Mouse (Mus musculus): ENCODE results near the gene Lsm14b. TPM values are rescaled to one million over a fixed set of nuclear protein-coding genes. Genes with fewer than 3 reads are reported as not detected.

Lsm14b gene
- polyA plus RNA-seq, 1 experiment = 48.7 TPM

DNA sequence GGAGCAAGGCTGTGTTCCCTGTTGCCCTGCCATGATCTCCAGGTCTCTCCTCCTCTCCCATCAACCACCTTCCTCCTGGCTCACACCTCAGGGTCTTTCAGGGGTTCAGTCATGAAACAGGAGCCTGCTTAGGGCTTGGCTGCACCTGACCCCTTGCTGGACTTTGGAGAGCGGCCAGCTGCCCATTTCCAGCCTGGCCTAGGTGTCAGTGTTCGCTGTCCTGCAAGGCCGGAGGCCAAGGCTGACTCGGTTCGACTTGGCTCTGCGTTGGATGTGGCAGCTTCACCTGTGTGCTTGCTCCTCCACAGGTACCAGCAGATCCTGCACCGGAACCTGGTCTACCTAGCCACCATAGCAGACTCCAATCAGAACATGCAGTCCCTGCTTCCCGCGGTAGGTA, 28.2 kb downstream of the Lsm14b start:
- DNase-seq (ENCODE audit: low spot score) = no peak

DNA sequence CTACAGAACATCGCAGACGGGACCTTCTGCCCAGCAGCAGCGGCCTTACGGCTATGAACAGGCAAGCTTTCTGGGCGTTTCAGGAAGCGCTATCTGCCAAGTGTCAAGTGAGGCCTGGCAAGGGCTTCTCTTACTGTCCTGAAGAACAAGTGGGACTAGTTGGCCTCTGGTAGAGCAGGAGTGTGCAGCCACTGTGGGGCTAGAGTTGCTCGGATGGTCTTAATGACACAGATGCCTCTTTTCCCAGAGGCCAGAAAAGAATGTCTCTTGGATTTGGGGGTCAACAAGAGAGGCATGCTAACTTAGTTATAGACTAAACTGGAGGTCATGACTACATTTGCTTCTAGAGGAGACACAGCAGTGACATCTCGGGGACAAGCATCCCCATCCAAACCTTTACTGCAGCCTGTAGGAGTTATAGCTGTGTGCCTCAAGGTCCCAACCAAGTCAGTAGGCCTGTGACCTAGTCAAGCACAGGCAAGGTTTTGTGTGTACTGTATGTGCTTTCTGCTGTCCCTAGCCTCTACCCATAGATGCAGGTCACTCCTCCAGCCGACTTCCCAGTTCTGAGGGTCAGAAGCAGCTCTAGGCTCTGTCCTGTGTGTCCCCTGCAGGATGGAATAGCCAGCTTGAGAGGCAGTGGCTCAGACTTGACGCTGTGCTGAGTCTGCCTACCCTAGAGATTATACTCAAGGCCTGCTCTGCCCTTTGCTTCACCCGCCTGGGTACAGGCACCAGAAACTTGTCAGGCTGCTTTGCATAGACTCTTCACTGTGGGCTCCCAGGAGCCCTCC, 38.7 kb downstream of the Lsm14b start:
- DNase-seq (ENCODE audit: low spot score) = no peak

DNA sequence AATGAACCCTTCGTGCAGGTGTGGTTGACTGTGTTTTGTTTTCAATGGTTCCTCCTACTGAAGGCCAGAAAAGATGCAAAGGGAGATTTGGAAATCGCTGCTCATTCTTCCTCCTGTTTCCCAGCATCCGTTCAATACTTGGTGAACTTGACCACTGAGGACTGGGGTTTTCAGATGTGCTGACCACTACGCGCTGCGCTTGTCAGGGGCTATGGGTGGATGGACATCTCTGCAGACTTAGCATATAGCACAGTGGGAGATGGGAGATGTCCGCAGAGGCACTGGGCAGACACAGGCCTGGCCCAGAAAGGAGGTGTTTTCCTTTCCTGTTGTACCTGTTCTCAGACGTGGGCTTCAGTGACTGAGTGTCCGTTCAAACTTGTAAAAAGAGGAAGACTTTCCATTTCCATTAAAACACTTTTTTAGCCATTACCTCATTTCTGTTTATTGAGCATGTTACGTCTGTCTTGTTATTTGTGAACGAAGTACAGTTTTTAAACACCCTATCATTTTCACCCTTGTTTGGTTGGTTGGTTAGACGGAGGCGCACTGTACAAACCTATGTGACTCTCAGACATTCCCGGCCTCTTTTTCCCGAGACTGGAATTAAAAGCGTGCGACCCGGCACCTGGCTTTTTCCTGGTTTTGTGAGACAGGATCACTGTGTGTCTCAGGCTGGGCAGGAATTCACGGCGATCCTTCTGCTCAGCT, 45.1 kb downstream of the Lsm14b start:
- no peak for DNase-seq (ENCODE audit: low spot score)

DNA sequence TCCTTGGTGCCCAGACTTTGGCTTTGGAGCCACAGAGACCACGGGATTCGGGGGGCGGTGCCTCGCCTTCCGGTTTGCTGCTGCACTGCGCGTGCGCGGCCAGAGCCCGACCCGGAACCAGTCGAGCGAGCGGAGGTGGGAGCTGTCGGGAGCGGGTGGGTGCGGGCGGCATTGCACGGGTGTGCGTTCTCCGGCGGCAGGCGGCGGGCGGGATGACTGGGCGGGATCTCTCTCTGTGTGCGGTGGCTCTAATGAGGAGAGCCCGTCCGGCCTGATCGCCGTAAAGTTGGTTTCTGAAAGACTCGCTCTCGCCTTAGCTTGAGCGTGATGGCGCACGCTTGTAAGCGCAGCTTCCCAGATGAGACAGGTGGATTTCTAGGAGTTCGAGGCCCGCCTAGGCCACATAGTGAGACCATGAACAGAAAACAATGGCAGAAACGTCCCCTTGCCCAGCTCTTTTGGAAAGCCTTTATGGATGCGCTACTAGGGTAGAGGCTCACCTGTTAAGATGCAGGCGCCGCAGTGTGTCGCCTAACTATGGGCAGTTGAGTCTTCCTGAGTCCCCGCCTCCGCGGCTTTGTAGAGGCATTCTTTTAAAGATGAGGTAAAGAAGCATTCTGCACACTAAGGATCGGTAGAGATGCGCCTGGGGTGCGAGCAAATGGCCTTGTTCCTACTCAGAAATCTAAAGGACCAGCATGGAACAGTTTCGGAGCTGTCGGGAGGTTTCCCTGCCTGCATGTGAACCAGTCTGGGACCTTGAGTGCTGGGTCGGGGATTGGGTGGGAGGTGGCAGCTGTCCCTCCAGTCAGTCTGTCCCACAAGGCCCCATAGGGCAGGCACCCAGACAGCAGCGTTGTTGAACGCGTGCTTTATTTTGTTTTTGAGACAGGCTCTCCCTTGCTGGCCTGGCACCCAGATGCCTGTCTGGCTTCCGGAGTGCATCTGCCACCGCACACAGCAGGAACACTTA, 46.0 kb downstream of the Lsm14b start, which contains the start of gene Mtg2:
TSS of gene Mtg2 (plus strand) at position 108 of the 973 bp plus-strand sequence.
- DNase-seq (ENCODE audit: low spot score) = peak; percentile 98

DNA sequence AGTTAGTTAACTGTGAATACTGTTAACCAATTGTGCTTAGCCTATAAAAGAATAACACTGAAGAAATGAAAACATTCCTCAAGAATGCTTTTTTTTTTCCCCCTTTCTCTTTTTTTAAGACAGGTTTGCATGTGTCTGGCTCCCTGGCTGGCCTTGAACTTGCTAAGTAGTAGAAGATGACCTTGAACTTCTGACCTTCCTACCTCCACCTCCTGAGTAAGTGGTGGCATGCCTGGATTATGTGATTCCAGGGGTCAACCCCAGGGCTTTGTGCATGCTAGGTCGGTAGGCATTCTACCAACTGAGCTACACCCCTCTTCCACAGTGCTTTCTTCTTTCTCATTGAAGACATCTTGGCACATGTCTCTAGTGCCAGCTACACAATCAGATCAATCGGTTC, 46.9 kb downstream of the Lsm14b start:
- no peak for DNase-seq (ENCODE audit: low spot score)

GRCm38 (mm10) chr2:180072886-180073285, 48.1 kb downstream of the Lsm14b start:
- no peak for DNase-seq (ENCODE audit: low spot score)

DNA sequence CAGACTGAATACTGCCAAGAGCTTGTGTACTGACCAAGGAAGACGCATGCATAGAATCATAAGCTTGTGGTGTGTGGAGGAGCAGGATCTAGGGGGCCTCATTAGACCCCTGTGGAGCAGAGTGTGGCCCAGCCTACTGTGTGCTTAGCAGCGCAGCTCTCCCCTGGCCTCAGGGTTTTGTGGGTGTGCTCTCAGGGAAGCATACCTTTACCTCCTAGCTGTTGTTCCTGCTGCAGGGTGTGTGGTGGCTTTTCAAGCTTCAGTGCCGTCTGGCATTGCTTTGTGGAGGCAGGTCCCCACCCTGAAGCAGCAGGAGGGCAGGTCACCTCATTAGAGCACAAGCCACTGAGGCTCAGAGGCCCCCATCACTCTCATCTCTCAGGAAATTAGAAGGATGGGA, 52.8 kb downstream of the Lsm14b start:
- no peak for DNase-seq (ENCODE audit: low spot score)

DNA sequence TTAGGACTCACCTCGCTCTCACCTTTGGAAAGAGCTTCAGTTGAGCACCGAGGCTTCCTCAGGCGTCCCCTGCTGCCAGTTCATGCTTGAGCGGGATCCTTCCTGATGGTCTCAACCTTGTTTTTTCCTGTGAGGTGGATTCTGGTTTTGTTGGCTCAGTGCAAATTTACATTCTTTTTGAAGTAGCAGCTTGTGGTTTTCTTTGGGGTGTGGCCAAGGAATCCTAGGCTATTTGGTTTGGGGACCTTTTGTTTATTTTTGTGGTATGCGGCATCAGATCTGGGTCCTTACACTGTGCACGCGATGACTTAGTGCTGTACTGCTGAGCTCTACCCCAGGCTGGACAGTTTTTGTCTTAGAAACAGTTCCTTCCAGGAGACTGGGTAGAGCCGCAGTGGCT, 55.9 kb downstream of the Lsm14b start:
- no peak for DNase-seq (ENCODE audit: low spot score)

GRCm38 (mm10) chr2:180083063-180083462, 58.3 kb downstream of the Lsm14b start:
- DNase-seq (ENCODE audit: low spot score) = no peak

GRCm38 (mm10) chr2:180084565-180084964, 59.8 kb downstream of the Lsm14b start:
- DNase-seq (ENCODE audit: low spot score) = no peak

Other genes with a start within 250 kb of the Lsm14b start
- 11.1 and 14.8 TPM in 2 replicates for gene Taf4, start 48.3 kb upstream of the Lsm14b start, polyA plus RNA-seq (2012; rRNA removed)
- gene Psma7, start 17.4 kb downstream of the Lsm14b start, polyA plus RNA-seq (2012; rRNA removed) = 198 and 224 TPM in 2 replicates
- 5.2 and 6.0 TPM in 2 replicates for gene Ss18l1, start 17.5 kb downstream of the Lsm14b start, polyA plus RNA-seq (2012; rRNA removed)
- 25.0 and 33.0 TPM in 2 replicates for gene Mtg2, start 45.6 kb downstream of the Lsm14b start, polyA plus RNA-seq (2012; rRNA removed)
- gene Hrh3, start 79.5 kb downstream of the Lsm14b start, polyA plus RNA-seq (2012; rRNA removed) = 2.9 and 3.2 TPM in 2 replicates
- gene Osbpl2, start 94.3 kb downstream of the Lsm14b start, polyA plus RNA-seq (2012; rRNA removed) = 87.1 and 92.1 TPM in 2 replicates
- gene Adrm1, start 146.5 kb downstream of the Lsm14b start, polyA plus RNA-seq (2012; rRNA removed) = 84.3 and 84.4 TPM in 2 replicates
- 144 and 160 TPM in 2 replicates for gene Lama5, start 200.9 kb downstream of the Lsm14b start, polyA plus RNA-seq (2012; rRNA removed)
- 3,847 and 3,981 TPM in 2 replicates for gene Rps21, start 232.4 kb downstream of the Lsm14b start, polyA plus RNA-seq (2012; rRNA removed)
- 25.4 and 28.3 TPM in 2 replicates for gene Cables2, start 248.5 kb downstream of the Lsm14b start, polyA plus RNA-seq (2012; rRNA removed)